Mouse (Mus musculus) neural tube, embryonic 15.5 days (tissue): ENCODE results near the gene Gm49318. TPM values are rescaled to one million over a fixed set of nuclear protein-coding genes. Genes with fewer than 3 reads are reported as not detected.
A peak's percentile ranks its signal among the peaks of the same experiment; 100 is the strongest.

Experiments used
- ATAC-seq: fragments of 200-750 bp; cut with Nextera tagmentation; 2 replicates; pipeline ENCODE4 v1.8.0; 2017; ENCODE audit warnings: mild to moderate bottlenecking, moderate TSS enrichment, moderate library complexity; ENCODE audit not compliant: low FRiP score
- H3K27ac ChIP-seq: fragments of 300-500 bp; sonication (generic); replicated peaks from 2 replicates; pipeline ENCODE4 v1.5.1; 2015; ENCODE audit warnings: mild to moderate bottlenecking, inconsistent platforms
- H3K27me3 ChIP-seq: fragments of 300-500 bp; sonication (generic); replicated peaks from 2 replicates; pipeline ENCODE4 v1.6.1; 2015; ENCODE audit warnings: inconsistent platforms
- H3K36me3 ChIP-seq: fragments of 300-500 bp; sonication (generic); 2 replicates; pipeline ENCODE4 v1.6.1; 2015; ENCODE audit warnings: inconsistent platforms
- H3K4me1 ChIP-seq: fragments of 300-500 bp; sonication (generic); 2 replicates; pipeline ENCODE4 v1.6.1; 2015; ENCODE audit warnings: inconsistent platforms
- H3K4me2 ChIP-seq: fragments of 300-500 bp; sonication (generic); 2 replicates; pipeline ENCODE4 v1.6.1; 2015; ENCODE audit warnings: inconsistent platforms, mild to moderate bottlenecking, moderate library complexity
- H3K4me3 ChIP-seq: fragments of 300-500 bp; sonication (generic); replicated peaks from 2 replicates; pipeline ENCODE4 v1.5.1; 2015; ENCODE audit warnings: mild to moderate bottlenecking, inconsistent platforms
- H3K9ac ChIP-seq: fragments of 300-500 bp; sonication (generic); replicated peaks from 2 replicates; pipeline ENCODE4 v1.6.1; 2015; ENCODE audit warnings: mild to moderate bottlenecking, inconsistent platforms
- H3K9me3 ChIP-seq: fragments of 300-500 bp; sonication (generic); replicated peaks from 2 replicates; pipeline ENCODE4 v1.6.1; 2016; ENCODE audit warnings: inconsistent platforms
- WGBS: fragments of 180-500 bp; shearing (Covaris S2); methylation state at CpG from one replicate; pipeline ENCODE4 v1.1.7; 2015; ENCODE audit warnings: mixed read lengths; 5-methylcytosine and 5-hydroxymethylcytosine counted together
- polyA plus RNA-seq: library from polyadenylated mRNA; unstranded; fragments of >200 nt; fragmentation: Nextera tagmentation; extraction: Ambion mirVana; gene quantifications from 2 replicates; pipeline ENCODE4 v1.2.1, GENCODE M21; 2015

Gene Gm49318
- not detected in 2 replicates for polyA plus RNA-seq

DNA sequence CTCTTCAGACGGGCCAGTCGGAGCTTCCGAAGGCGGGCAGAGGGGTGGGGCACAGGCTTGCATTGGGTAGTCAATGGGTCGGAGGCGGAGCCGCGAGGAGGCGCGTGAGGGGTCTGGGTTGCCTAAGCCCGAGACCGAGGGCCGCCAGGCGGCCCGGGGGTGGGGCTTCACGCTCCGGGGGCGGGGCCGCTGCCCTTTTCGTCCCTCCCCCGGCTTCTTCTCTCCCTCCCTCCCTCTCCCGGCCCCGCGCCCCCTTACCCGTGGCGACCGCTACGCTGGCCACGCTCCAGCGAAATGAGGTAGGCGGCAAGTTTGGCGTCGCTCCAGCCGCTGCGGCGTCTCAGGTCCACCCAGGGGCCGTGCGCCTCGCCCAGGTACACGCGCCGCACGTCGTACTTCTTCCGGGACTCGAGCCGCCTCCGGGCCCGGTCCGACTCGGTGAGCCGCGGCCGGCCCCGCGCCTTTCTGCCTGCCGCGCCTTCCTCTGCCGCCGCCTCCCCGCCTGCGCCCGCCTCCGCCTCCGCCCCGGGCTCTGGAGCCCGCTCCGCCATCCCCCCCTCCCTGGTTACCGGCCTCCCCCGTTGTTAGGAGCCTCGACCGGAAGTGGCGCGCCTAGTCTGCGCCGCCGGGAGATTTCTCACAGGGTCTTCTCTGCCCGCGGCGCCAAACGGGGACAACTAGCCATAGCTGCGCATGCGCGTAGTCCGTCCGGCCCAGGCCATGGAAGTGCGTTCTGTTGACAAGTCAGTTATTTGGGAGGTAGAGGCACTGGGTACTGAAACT, at the start of gene Gm49318, which contains the start of gene Zfp653:
Gm49318 (minus strand) TSS at position 469 of the 783 bp plus-strand sequence.
Zfp653 (minus strand) TSS at position 586 of the 783 bp plus-strand sequence.
- no peaks in the 10 kb centered on the region for H3K27me3 ChIP-seq
- peak within 1 kb of the TSS; percentile 96 for H3K9ac ChIP-seq
- H3K4me1 ChIP-seq: peaks cover 25% of the 10 kb centered on the region
- under 1% methylated on average over 70 of the region's 87 CpGs for WGBS
- H3K4me2 ChIP-seq: peak within 1 kb of the TSS; percentile 65
- peak within 1 kb of the TSS; percentile 98 for H3K27ac ChIP-seq
- no peaks in the 10 kb centered on the region for H3K9me3 ChIP-seq
- peaks cover 38% of the 10 kb centered on the region for H3K36me3 ChIP-seq
- peak within 1 kb of the TSS; percentile 88 for H3K4me3 ChIP-seq
- peak; percentile 97 for ATAC-seq

DNA sequence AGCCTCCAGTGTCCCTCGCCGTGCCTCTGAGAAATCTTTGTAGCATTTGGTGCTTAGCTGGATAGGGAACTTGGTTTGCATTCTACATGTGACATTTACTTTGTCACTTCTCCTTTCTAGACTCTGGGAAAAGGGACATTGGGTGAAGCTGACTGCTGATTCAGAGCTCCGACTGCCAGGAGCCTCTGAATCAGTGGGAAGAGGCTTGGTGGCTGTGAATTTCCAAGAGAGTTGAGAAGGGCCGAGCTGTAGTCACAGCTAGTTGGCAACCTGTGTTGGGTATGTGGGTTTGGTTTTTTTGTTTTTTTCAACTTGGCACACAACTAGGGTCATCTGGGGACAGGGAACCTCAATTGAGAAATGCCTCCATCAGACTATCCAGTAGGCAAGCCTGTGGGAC, 48.5 kb upstream of the Gm49318 start:
- no peaks in the 10 kb centered on the region for H3K9me3 ChIP-seq
- H3K27ac ChIP-seq: no peak overlapping the region
- no peak for ATAC-seq
- H3K4me1 ChIP-seq: peaks cover 24% of the 10 kb centered on the region
- no peak overlapping the region for H3K4me3 ChIP-seq
- peaks cover 6% of the 10 kb centered on the region; the same call in 1 of the 2 replicates for H3K27me3 ChIP-seq
- no peak overlapping the region for H3K9ac ChIP-seq
- no peak overlapping the region for H3K4me2 ChIP-seq
- WGBS: 90% methylated on average over 4 of the region's 4 CpGs
- no peaks in the 10 kb centered on the region for H3K36me3 ChIP-seq

DNA sequence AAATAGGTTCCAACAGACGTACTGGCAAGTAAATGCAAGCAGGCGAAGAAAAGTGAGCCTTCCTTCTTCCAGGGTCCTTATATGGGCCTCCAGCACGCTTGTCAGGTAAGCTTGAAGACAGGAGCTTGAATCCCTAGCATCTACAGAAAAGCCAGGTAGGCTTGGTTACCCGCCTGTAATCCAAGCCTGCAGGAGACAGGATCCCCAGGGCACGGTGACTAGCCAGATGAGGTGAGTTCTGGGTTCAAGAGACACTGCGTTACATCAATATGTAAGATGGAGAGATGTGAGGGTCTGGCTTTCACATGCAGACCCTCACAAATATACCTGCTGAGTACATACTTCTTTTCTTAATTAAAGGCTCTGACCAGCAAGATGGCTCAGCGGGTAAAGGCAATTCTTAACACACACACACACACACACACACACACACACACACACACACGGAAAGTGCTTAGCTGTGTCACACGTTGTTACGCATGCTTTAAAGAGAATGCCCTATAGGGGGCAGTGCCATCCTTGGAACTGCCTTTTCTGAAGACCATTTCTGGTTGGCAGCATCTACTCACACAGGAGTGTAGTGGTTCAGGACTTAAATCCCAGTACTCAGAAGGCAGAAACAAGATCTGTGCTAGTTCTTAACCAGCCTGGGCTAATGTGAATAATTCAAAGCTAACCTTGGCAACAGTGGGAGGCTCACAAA, 46.8 kb upstream of the Gm49318 start:
- H3K27me3 ChIP-seq: peaks cover 6% of the 10 kb centered on the region; the same call in 1 of the 2 replicates
- H3K4me2 ChIP-seq: peak overlapping the region; percentile 85
- H3K27ac ChIP-seq: peak overlapping the region; percentile 81; the same call in 1 of the 2 replicates
- H3K4me3 ChIP-seq: peak overlapping the region; percentile 94
- H3K36me3 ChIP-seq: peaks cover 10% of the 10 kb centered on the region
- H3K9me3 ChIP-seq: no peaks in the 10 kb centered on the region
- peak; percentile 6; the same call in 1 of the 2 replicates for ATAC-seq
- WGBS: 40% methylated on average over 10 of the region's 10 CpGs
- H3K9ac ChIP-seq: peak overlapping the region; percentile 71
- H3K4me1 ChIP-seq: peaks cover 28% of the 10 kb centered on the region

DNA sequence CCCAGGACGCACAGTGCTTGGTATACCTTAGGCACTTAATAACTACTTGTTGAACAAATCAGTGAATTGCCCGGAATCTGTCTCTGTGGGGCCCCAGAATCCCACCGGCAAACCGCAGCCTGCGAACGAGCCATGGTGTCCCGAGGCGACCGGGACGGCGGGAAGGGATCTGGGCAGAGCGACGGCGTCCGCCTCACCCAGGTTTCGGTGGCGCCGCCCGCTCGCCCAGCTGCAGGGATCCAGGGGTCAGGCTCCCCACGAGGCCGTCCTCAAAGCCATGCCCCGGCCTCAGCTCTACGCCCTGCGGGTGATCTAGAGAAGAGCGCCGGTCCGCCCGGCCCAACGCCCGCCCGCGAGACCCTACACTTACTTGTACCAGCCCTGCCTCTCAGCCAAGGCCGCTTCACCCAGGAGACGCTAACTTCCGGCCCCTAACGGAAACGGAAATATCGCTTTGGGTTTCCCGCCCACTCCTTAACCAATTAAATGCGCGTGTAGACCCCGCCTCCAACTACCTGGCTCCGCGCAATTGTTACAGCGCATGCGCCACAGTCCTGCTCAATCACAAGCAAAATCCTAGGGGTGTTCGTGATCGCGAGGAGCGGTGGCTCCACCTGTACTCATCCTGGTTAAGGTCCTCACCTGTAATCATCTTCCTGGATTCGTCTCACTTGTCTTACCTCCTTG, 45.8 kb upstream of the Gm49318 start, which contains the start of gene Elof1:
Elof1 (minus strand) TSS at position 433 of the 687 bp plus-strand sequence.
- Histone ChIP-seq H3K4me3 (peak within 1 kb of the TSS; percentile 94), H3K9ac (peak within 1 kb of the TSS; percentile 89), H3K36me3 (peaks cover 20% of the 10 kb centered on the region), H3K27me3 (0 out of 2 replicates have a peak, but pooled peaks cover under 1% of the 10 kb centered on the region), H3K9me3 (no peaks in the 10 kb centered on the region), H3K4me1 (peaks cover 28% of the 10 kb centered on the region), H3K27ac (peak within 1 kb of the TSS; percentile 81), H3K4me2 (peak within 1 kb of the TSS; percentile 85)
- peak; percentile 96 for ATAC-seq
- 0% methylated on average over 52 of the region's 52 CpGs for WGBS

GRCm38 (mm10) chr9:22116086-22116485, 45.0 kb upstream of the Gm49318 start:
- H3K9me3 ChIP-seq: no peaks in the 10 kb centered on the region
- 13% methylated on average over 15 of the region's 15 CpGs for WGBS
- ATAC-seq: no peak

GRCm38 (mm10) chr9:22115635-22116034, 44.6 kb upstream of the Gm49318 start:
- WGBS: 87% methylated on average over 4 of the region's 4 CpGs
- Histone ChIP-seq H3K27me3 (no peaks in the 10 kb centered on the region), H3K27ac (peak overlapping the region; percentile 79; the same call in 1 of the 2 replicates), H3K4me2 (peak overlapping the region; percentile 85), H3K4me3 (peak overlapping the region; percentile 94), H3K9ac (peak overlapping the region; percentile 89), H3K36me3 (peaks cover 31% of the 10 kb centered on the region), H3K9me3 (no peaks in the 10 kb centered on the region), H3K4me1 (peaks cover 28% of the 10 kb centered on the region)
- ATAC-seq: no peak

More at GRCm38 (mm10) chr9:22116086-22116485, 45.0 kb upstream of the Gm49318 start:
- Histone ChIP-seq H3K27ac (peak overlapping the region; percentile 79; the same call in 1 of the 2 replicates), H3K4me2 (peak overlapping the region; percentile 85), H3K27me3 (no peaks in the 10 kb centered on the region), H3K4me1 (peaks cover 28% of the 10 kb centered on the region), H3K4me3 (peak overlapping the region; percentile 94), H3K9ac (peak overlapping the region; percentile 89), H3K36me3 (peaks cover 28% of the 10 kb centered on the region)

DNA sequence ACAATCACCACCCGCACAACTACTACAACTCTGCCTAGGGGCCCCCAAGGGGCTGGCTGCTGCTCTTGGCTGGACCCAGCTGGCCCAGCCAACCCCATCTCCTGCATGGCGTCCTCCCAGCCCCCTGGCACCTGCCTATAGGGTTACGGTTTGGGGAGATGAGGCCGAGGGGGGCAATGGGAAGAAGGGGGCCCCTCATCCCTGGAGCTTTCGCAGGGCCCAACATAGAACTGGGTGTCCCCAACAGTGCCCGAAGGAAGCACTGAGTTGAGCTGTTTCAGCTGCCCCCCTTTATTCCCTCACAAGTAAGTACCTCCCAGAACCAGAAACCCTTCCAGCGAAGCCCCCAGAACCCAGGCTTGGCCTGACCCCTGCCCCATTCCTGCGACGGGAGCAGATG, 37.1 kb upstream of the Gm49318 start:
- ATAC-seq: no peak
- WGBS: 94% methylated on average over 9 of the region's 9 CpGs
- H3K27me3 ChIP-seq: no peaks in the 10 kb centered on the region

DNA sequence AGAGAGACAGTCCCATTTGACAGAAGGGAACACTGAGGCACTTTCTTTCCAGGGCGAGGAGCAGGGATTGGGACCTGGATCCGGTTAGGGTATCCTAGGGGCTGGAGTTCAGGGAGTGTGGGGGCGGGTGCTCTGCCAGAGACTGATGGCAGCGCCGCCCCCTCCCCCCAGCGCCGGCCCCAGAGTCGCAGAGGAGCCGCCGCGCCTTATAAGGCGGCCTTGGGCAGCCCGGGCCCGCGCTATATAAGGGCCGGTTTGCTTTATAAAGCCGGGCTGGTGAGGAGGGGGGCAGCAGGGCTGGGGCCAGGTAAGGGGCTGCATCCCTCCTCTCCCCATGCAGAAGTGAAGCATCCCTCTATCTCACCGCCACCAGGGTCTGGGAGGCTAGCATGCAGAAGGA, 28.9 kb upstream of the Gm49318 start:
- Histone ChIP-seq H3K36me3 (no peaks in the 10 kb centered on the region), H3K4me1 (peaks cover 13% of the 10 kb centered on the region), H3K27me3 (peaks cover 48% of the 10 kb centered on the region), H3K27ac (no peak overlapping the region), H3K4me3 (no peak overlapping the region), H3K9ac (no peak overlapping the region), H3K4me2 (no peak overlapping the region), H3K9me3 (no peaks in the 10 kb centered on the region)
- no peak for ATAC-seq
- WGBS: 4% methylated on average over 18 of the region's 18 CpGs

More for the DNA sequence above, 37.1 kb upstream of the Gm49318 start:
- H3K4me1 ChIP-seq: no peaks in the 10 kb centered on the region
- peaks cover 34% of the 10 kb centered on the region for H3K36me3 ChIP-seq
- H3K4me3 ChIP-seq: no peak overlapping the region
- H3K9ac ChIP-seq: no peak overlapping the region
- H3K9me3 ChIP-seq: no peaks in the 10 kb centered on the region
- H3K27ac ChIP-seq: no peak overlapping the region
- no peak overlapping the region for H3K4me2 ChIP-seq

DNA sequence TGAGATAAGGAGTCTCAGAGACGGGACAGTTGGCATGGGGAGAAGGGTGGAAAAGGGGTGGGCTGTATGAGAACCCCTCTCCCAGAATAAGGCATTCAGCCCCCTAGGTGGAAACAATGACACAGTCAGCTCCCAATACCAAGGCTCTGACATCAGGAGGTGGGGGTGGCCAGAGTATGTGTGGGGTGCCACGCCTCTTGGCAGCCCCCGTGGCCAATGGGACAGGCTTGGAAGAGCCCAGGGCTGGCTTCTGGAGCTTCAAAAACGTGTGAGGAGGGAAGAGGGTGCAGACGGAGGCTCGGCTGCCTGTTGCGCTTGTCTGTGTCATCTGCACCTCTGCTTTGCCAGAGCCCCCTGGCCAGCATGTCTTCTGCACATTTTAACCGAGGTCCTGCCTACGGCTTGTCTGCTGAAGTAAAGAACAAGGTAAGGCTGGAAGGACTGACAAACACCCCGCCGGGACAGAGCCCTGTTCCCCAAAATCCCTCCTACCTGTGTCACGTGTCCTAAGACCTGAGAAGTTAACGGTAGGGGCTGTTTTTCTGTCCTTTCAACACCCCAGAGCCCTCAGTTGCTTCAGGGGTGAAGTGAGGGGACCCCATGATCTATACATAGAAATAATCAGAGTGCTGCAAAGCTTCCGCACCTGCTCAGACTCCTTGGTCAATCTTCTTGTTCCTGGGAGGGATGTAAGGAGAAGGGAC, 28.1 kb upstream of the Gm49318 start, which contains the start of gene Cnn1:
Cnn1 (plus strand) TSS at position 224 of the 704 bp plus-strand sequence.
- WGBS: 5% methylated on average over 14 of the region's 14 CpGs
- no peaks in the 10 kb centered on the region for H3K9me3 ChIP-seq
- peaks cover 48% of the 10 kb centered on the region for H3K27me3 ChIP-seq
- H3K4me2 ChIP-seq: no peak within 1 kb of the TSS; the same call in 1 of the 2 replicates
- ATAC-seq: no peak
- peaks cover 13% of the 10 kb centered on the region for H3K4me1 ChIP-seq
- no peaks in the 10 kb centered on the region for H3K36me3 ChIP-seq
- H3K9ac ChIP-seq: no peak within 1 kb of the TSS
- H3K27ac ChIP-seq: no peak within 1 kb of the TSS
- H3K4me3 ChIP-seq: no peak within 1 kb of the TSS

DNA sequence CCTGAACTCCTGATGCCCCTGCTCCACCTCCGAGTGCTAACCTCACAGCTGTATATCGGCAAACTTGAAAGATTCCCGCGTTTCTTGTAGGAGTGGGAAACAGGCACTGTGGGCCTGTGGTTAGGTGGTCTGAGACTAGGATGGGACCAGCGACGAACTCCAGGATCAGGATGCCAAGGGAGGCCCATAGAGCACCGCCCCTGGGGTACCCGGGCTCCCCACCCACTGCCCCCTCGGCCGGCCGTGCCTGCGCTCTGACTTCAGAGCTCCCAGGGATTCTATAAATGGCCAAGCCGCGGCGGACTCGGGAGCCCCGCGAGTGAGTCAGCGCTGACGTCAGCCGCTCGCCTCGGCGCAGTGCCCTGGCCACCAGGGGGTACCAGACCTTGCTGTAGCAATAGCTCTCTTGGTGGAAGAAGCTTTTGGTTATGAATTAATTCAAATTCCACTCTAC, 24.8 kb upstream of the Gm49318 start:
- peak overlapping the region; percentile 36; the same call in 1 of the 2 replicates for H3K9ac ChIP-seq
- peaks cover 13% of the 10 kb centered on the region for H3K4me1 ChIP-seq
- H3K4me2 ChIP-seq: peak overlapping the region; percentile 68
- no peaks in the 10 kb centered on the region for H3K9me3 ChIP-seq
- no peak overlapping the region for H3K27ac ChIP-seq
- 2% methylated on average over 24 of the region's 24 CpGs for WGBS
- H3K4me3 ChIP-seq: peak overlapping the region; percentile 36
- peak; percentile 63 for ATAC-seq
- H3K36me3 ChIP-seq: no peaks in the 10 kb centered on the region
- H3K27me3 ChIP-seq: peaks cover 38% of the 10 kb centered on the region
